Mouse (Mus musculus) olfactory bulb, adult 2 months (tissue): Measurements from ENCODE around the gene Grasp. TPM values are rescaled to one million over a fixed set of nuclear protein-coding genes. Genes with fewer than 3 reads are reported as not detected.

Experiments
- H3K27ac ChIP-seq: fragments of 200-500 bp; 2 replicates; pipeline ENCODE4 v1.5.1; 2012; ENCODE audit warnings: low read depth, low read length; ENCODE audit not compliant: insufficient read depth
- H3K4me1 ChIP-seq: fragments of 200-500 bp; 2 replicates; pipeline ENCODE4 v1.6.1; 2012; ENCODE audit warnings: low read length; ENCODE audit not compliant: control insufficient read depth, insufficient read depth
- H3K4me3 ChIP-seq: fragments of 200-500 bp; 2 replicates; pipeline ENCODE4 v1.5.1; 2012; ENCODE audit warnings: mild to moderate bottlenecking, low read depth, low read length, moderate library complexity; ENCODE audit not compliant: insufficient read depth
- CTCF ChIP-seq: fragments of 200-500 bp; IDR thresholded peaks from 2 replicates; pipeline ENCODE4 v1.5.1; 2012; ENCODE audit warnings: low read depth, mild to moderate bottlenecking, low read length, moderate library complexity; ENCODE audit not compliant: insufficient read depth
- POLR2A ChIP-seq: fragments of 200-500 bp; IDR thresholded peaks from 2 replicates; pipeline ENCODE4 v1.6.1; 2012; ENCODE audit warnings: mild to moderate bottlenecking, low read depth, low read length, moderate library complexity; ENCODE audit not compliant: insufficient read depth
- WGBS: fragments of 180-500 bp; shearing (Covaris S2); methylation state at CpG from one replicate; pipeline ENCODE4 v1.1.7; 2018; 5-methylcytosine and 5-hydroxymethylcytosine counted together
- polyA plus RNA-seq: library from polyadenylated mRNA; stranded (reverse); fragments of >200 nt; gene quantifications from 2 replicates; pipeline ENCODE4 v1.2.4, GENCODE M21; 2012; ENCODE audit warnings: low replicate concordance; ENCODE audit not compliant: missing spikeins, insufficient read depth, insufficient read length

Gene Grasp
- polyA plus RNA-seq, 1 experiment: not detected

- TF ChIP-seq POLR2A: peak; percentile 19; the same call in 1 of the 2 replicates
- peak; percentile 44; the same call in 1 of the 2 replicates for TF ChIP-seq CTCF
- Histone ChIP-seq H3K4me3 (peak overlapping the region; percentile 49), H3K4me1 (peaks cover 37% of the 10 kb centered on the region), H3K27ac (peak overlapping the region; percentile 94)
- 1% methylated on average over 10 of the region's 10 CpGs for WGBS
Observed at GRCm38 (mm10) chr15:101240799-101241204, 16.8 kb downstream of the Grasp start.

GRCm38 (mm10) chr15:101241236-101241635 lies 17.2 kb downstream of the Grasp start:
- 26% methylated on average over 9 of the region's 9 CpGs for WGBS
- TF ChIP-seq CTCF (no peak), POLR2A (no peak)
- H3K27ac ChIP-seq: peak overlapping the region; percentile 94
- H3K4me3 ChIP-seq: peak overlapping the region; percentile 49
- peaks cover 36% of the 10 kb centered on the region for H3K4me1 ChIP-seq

- Histone ChIP-seq H3K4me3 (no peak overlapping the region), H3K27ac (peak overlapping the region; percentile 94; the same call in 1 of the 2 replicates), H3K4me1 (peaks cover 36% of the 10 kb centered on the region)
- 72% methylated on average over 9 of the region's 9 CpGs for WGBS
- no peak for TF ChIP-seq POLR2A
Observed at GRCm38 (mm10) chr15:101241853-101242252, 17.9 kb downstream of the Grasp start.

- TF ChIP-seq POLR2A: no peak
- TF ChIP-seq CTCF: no peak
- Histone ChIP-seq H3K4me3 (no peak overlapping the region), H3K27ac (no peak overlapping the region), H3K4me1 (peaks cover 39% of the 10 kb centered on the region)
- WGBS: 42% methylated on average over 8 of the region's 8 CpGs
Observed at GRCm38 (mm10) chr15:101242645-101243044, 18.7 kb downstream of the Grasp start.

- Histone ChIP-seq H3K4me1 (peaks cover 36% of the 10 kb centered on the region), H3K4me3 (no peak overlapping the region), H3K27ac (no peak overlapping the region)
- 70% methylated on average over 3 of the region's 3 CpGs for WGBS
- TF ChIP-seq POLR2A (no peak), CTCF (no peak)
Observed at GRCm38 (mm10) chr15:101244012-101244411, 20.0 kb downstream of the Grasp start.

GRCm38 (mm10) chr15:101246231-101247154 lies 22.5 kb downstream of the Grasp start:
- H3K4me3 ChIP-seq: peak overlapping the region; percentile 51
- peak overlapping the region; percentile 92 for H3K27ac ChIP-seq
- WGBS: 1% methylated on average over 56 of the region's 56 CpGs
- peaks cover 23% of the 10 kb centered on the region for H3K4me1 ChIP-seq
- peak; percentile 65; the same call in 1 of the 2 replicates for TF ChIP-seq POLR2A
- TF ChIP-seq CTCF: no peak

- Histone ChIP-seq H3K27ac (0 out of 2 replicates have a peak overlapping the region, but pooled peaks have one; percentile 42), H3K4me3 (no peak overlapping the region), H3K4me1 (peaks cover 18% of the 10 kb centered on the region)
- WGBS: 85% methylated on average over 1 of the region's 1 CpGs
- TF ChIP-seq CTCF: no peak
- no peak for TF ChIP-seq POLR2A
Observed at GRCm38 (mm10) chr15:101247155-101247498, 23.1 kb downstream of the Grasp start.

- H3K27ac ChIP-seq: peak overlapping the region; percentile 49
- H3K4me1 ChIP-seq: peaks cover 16% of the 10 kb centered on the region
- H3K4me3 ChIP-seq: no peak overlapping the region
- 51% methylated on average over 5 of the region's 5 CpGs for WGBS
- TF ChIP-seq POLR2A: no peak
- no peak for TF ChIP-seq CTCF
Observed at GRCm38 (mm10) chr15:101248029-101248710, 24.2 kb downstream of the Grasp start.

- TF ChIP-seq POLR2A (no peak), CTCF (no peak)
- WGBS: 72% methylated on average over 9 of the region's 9 CpGs
- Histone ChIP-seq H3K27ac (no peak overlapping the region), H3K4me3 (no peak overlapping the region), H3K4me1 (peaks cover 24% of the 10 kb centered on the region)
Observed at GRCm38 (mm10) chr15:101250220-101250800, 26.3 kb downstream of the Grasp start.
